Mouse (Mus musculus) G1E (cell line): ENCODE data around the gene Lcn2. TPM values are rescaled to one million over a fixed set of nuclear protein-coding genes. Genes with fewer than 3 reads are reported as not detected.
A peak's percentile ranks its signal among the peaks of the same experiment; 100 is the strongest.

Experiments
- ATAC-seq: 2 replicates; pipeline ENCODE4 v1.8.0; 2016; ENCODE audit warnings: mild to moderate bottlenecking; ENCODE audit not compliant: insufficient number of reproducible peaks, poor library complexity, low FRiP score, severe bottlenecking; ENCODE audit errors: extremely low read depth
- DNase-seq: peaks from one replicate; pipeline ENCODE4 v3.0.0; 2012; ENCODE audit warnings: low spot score
- H3K27me3 ChIP-seq: 2 replicates; pipeline ENCODE4 v1.6.1; 2012; ENCODE audit warnings: mild to moderate bottlenecking, low read length, inconsistent platforms; ENCODE audit not compliant: insufficient read depth
- H3K36me3 ChIP-seq: replicated peaks from 2 replicates; pipeline ENCODE3; 2012; ENCODE audit warnings: mild to moderate bottlenecking, inconsistent platforms
- H3K4me1 ChIP-seq: 2 replicates; pipeline ENCODE4 v1.6.1; 2012; ENCODE audit warnings: low read depth, low read length, inconsistent platforms, mixed read lengths; ENCODE audit not compliant: insufficient read depth
- H3K4me3 ChIP-seq: 2 replicates; pipeline ENCODE4 v1.5.1; 2012; ENCODE audit warnings: low read depth, mild to moderate bottlenecking, inconsistent platforms, low read length, moderate library complexity, mixed read lengths
- H3K9me3 ChIP-seq: replicated peaks from 2 replicates; pipeline ENCODE4 v1.6.1; 2012; ENCODE audit warnings: inconsistent platforms
- CTCF ChIP-seq: IDR thresholded peaks from 2 replicates; pipeline ENCODE4 v1.5.1; 2012; ENCODE audit warnings: low read depth, low read length, inconsistent platforms, mixed read lengths
- GATA1 ChIP-seq: IDR thresholded peaks from 2 replicates; pipeline ENCODE4 v1.6.1; 2012; ENCODE audit warnings: borderline replicate concordance, low read length, inconsistent platforms, mixed read lengths
- GATA2 ChIP-seq: IDR thresholded peaks from 2 replicates; pipeline ENCODE4 v1.6.1; 2012; ENCODE audit warnings: low read depth, low read length, inconsistent platforms, borderline replicate concordance
- POLR2AphosphoS5 ChIP-seq: IDR thresholded peaks from 2 replicates; pipeline ENCODE4 v1.6.1; 2012; ENCODE audit warnings: low read depth, low read length, inconsistent platforms; ENCODE audit not compliant: insufficient replicate concordance
- TAL1 ChIP-seq: conservative IDR thresholded peaks from 2 replicates; pipeline ENCODE4 v1.6.1; 2012; ENCODE audit warnings: low read depth, low read length, inconsistent platforms, mixed read lengths
- polyA plus RNA-seq: library from polyadenylated mRNA; stranded (reverse); fragments of >175 nt; gene quantifications from 2 replicates; pipeline ENCODE4 v1.2.3, GENCODE M21; 2012
- total RNA-seq, 2 experiments: library from RNA; stranded (forward) in 1 of 2; stranded (reverse) in 1 of 2; fragments of 200-1000 nt in 1 of 2; fragments of >200 nt in 1 of 2; fragmentation: Nextera tagmentation in 1 of 2; gene quantifications; 2 replicates each; pipeline ENCODE4 v1.2.3; 2014 to 2017

Gene Lcn2
- total and polyA plus RNA-seq, 3 experiments, result 0.05 TPM; not detected in 2

GRCm38 (mm10) chr2:32353007-32353542, 35.0 kb downstream of the Lcn2 start, which contains the start of gene Dnm1:
Dnm1 (minus strand) TSS chr2:32353338.
- H3K4me1 ChIP-seq, result peaks cover 35% of the 10 kb centered on the region
- H3K4me3 ChIP-seq, result peak within 1 kb of the TSS; percentile 68; the same call in 1 of the 2 replicates
- no peaks in the 10 kb centered on the region for H3K9me3 ChIP-seq
- ATAC-seq (no peak), DNase-seq (peak; percentile 84)
- TF ChIP-seq CTCF (peak; percentile 83), GATA1 (no peak)
- peaks cover 73% of the 10 kb centered on the region for H3K27me3 ChIP-seq
- H3K36me3 ChIP-seq, result no peaks in the 10 kb centered on the region

- ATAC-seq, result no peak
These were observed 35.7 kb downstream of the Lcn2 start, which contains the start of gene Ciz1 for GRCm38 (mm10) chr2:32352151-32353006. Ciz1 (plus strand) TSS chr2:32352327.

DNA sequence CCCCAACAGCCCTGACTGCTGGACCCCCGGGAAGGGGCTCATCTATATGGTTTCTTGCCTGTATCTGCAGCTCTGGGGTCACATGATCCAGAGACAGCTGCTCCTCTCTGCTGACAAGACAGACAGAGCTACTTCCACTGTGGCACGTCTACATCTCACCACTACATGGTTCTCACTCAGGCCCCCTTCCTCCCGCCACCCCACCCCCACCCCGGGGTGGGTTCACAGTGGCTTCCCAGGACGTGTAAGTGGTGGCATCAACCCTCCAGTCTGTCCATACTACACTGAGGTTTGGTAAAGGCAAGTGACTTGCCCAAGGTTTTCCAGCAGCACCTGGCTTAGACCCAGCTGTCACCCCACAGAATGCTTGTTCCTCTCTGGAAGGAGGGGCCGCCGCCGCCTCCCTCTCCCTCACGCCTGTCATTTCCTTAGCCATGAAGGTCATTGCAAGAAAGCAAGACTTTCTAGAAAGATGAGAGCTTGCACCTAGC, 36.5 kb downstream of the Lcn2 start:
- no peak overlapping the region for H3K4me3 ChIP-seq
- DNase-seq (no peak), ATAC-seq (no peak)
- peaks cover 73% of the 10 kb centered on the region for H3K27me3 ChIP-seq
- H3K9me3 ChIP-seq, result no peaks in the 10 kb centered on the region
- H3K36me3 ChIP-seq, result no peaks in the 10 kb centered on the region
- TF ChIP-seq CTCF (no peak), GATA1 (no peak), TAL1 (no peak), GATA2 (no peak), POLR2AphosphoS5 (no peak)
- peaks cover 29% of the 10 kb centered on the region for H3K4me1 ChIP-seq

More at GRCm38 (mm10) chr2:32352151-32353006, 35.7 kb downstream of the Lcn2 start, which contains the start of gene Ciz1:
- H3K36me3 ChIP-seq, result no peaks in the 10 kb centered on the region
- no peaks in the 10 kb centered on the region for H3K9me3 ChIP-seq
- no peak for DNase-seq
- H3K27me3 ChIP-seq, result peaks cover 73% of the 10 kb centered on the region
- peaks cover 32% of the 10 kb centered on the region for H3K4me1 ChIP-seq
- no peak for TF ChIP-seq POLR2AphosphoS5
- no peak for TF ChIP-seq CTCF
- TF ChIP-seq GATA1, result no peak
- TF ChIP-seq GATA2, result no peak
- TF ChIP-seq TAL1, result no peak
- H3K4me3 ChIP-seq, result peak within 1 kb of the TSS; percentile 68; the same call in 1 of the 2 replicates

GRCm38 (mm10) chr2:32350471-32351051, 37.5 kb downstream of the Lcn2 start:
- TF ChIP-seq GATA2, result no peak
- TF ChIP-seq POLR2AphosphoS5, result no peak
- TF ChIP-seq CTCF, result no peak
- TF ChIP-seq GATA1, result no peak
- TF ChIP-seq TAL1, result no peak
- H3K4me3 ChIP-seq, result no peak overlapping the region
- H3K9me3 ChIP-seq, result no peaks in the 10 kb centered on the region
- H3K4me1 ChIP-seq, result peaks cover 29% of the 10 kb centered on the region
- peaks cover 66% of the 10 kb centered on the region for H3K27me3 ChIP-seq
- H3K36me3 ChIP-seq, result no peaks in the 10 kb centered on the region
- ATAC-seq, result no peak
- DNase-seq, result no peak

GRCm38 (mm10) chr2:32349625-32350255, 38.3 kb downstream of the Lcn2 start:
- Histone ChIP-seq H3K36me3 (no peaks in the 10 kb centered on the region), H3K4me1 (peaks cover 29% of the 10 kb centered on the region), H3K27me3 (peaks cover 71% of the 10 kb centered on the region), H3K9me3 (no peaks in the 10 kb centered on the region), H3K4me3 (no peak overlapping the region)
- TF ChIP-seq POLR2AphosphoS5 (no peak), GATA2 (no peak), TAL1 (no peak), GATA1 (no peak)
- no peak for DNase-seq
- no peak for ATAC-seq
